Mouse (Mus musculus): Measurements from ENCODE around the gene Mroh9. TPM values are rescaled to one million over a fixed set of nuclear protein-coding genes. Genes with fewer than 3 reads are reported as not detected.

The Mroh9 gene
- polyA plus RNA-seq, 1 experiment, result not detected

DNA sequence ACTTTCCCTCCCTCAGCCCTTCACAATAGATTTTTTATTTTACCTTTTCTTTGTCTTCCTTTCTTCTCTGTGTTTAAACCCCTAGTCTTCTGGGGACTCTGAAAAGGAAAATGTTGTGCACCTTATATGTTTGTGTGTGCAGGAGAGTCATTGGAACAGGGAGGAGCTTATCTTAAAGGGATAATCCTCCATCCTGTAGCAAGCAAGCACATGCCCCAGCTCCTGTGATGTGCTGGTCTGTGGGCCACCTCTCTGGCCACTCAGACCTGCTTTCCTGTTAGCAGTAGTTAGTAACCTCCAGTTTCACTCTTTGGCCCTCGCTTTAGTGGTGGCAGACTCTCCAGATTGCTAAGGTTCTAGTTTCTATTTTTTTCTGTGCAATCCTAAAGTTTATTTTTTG is 101.0 kb downstream of the Mroh9 start, which contains the start of gene Fmo3:
Gene Fmo3, minus strand, starts transcription at position 101 of the 400 bp plus-strand sequence.
- H3K4me1 ChIP-seq (ENCODE audit: control insufficient read depth, insufficient read depth, insufficient read length, low read length), result no peaks in the 10 kb centered on the region
- H3K4me3 ChIP-seq (ENCODE audit: low read depth, low read length), result no peak within 1 kb of the TSS
- H3K36me3 ChIP-seq (ENCODE audit: control insufficient read depth, insufficient read depth, low read length), result no peaks in the 10 kb centered on the region
- WGBS, result 70% methylated on average over 1 of the region's 1 CpGs
- H3K27me3 ChIP-seq (ENCODE audit: control insufficient read depth, insufficient read depth, low read length), result no peaks in the 10 kb centered on the region
- TF ChIP-seq CTCF (IDR thresholded peaks at IDR 0.05; ENCODE audit: extremely low read depth, insufficient read length, insufficient replicate concordance, low read depth, low read length) (no peak), POLR2A (IDR thresholded peaks at IDR 0.05; ENCODE audit: low read depth, low read length) (no peak)
- H3K27ac ChIP-seq (ENCODE audit: insufficient read depth, low read depth, low read length), result no peak within 1 kb of the TSS

Other genes with a start within 250 kb of the Mroh9 start
- 1.7 and 3.0 TPM in 2 replicates for gene Fmo1, start 219.1 kb downstream of the Mroh9 start, polyA plus RNA-seq (2012; rRNA removed)
- gene Fmo2, start 186.9 kb downstream of the Mroh9 start, polyA plus RNA-seq (2012; rRNA removed), result 0.61 and 1.7 TPM in 2 replicates
- gene Fmo6, start 148.2 kb downstream of the Mroh9 start, polyA plus RNA-seq (2012; rRNA removed), result not detected in 2 replicates
- gene Fmo3, start 101.1 kb downstream of the Mroh9 start, polyA plus RNA-seq (2012; rRNA removed), result not detected in 2 replicates
- gene Prrx1, start 228.0 kb upstream of the Mroh9 start, polyA plus RNA-seq (2012; rRNA removed), result 0.76 and 0.84 TPM in 2 replicates